Mouse (Mus musculus): ENCODE measurements at regions not wholly inside any gene's neighbourhood (a gene's known extent, or its start where the extent isn't known, plus 50 kb on each side); places are given as distances from the start of the nearest gene placed in this dataset.

DNA sequence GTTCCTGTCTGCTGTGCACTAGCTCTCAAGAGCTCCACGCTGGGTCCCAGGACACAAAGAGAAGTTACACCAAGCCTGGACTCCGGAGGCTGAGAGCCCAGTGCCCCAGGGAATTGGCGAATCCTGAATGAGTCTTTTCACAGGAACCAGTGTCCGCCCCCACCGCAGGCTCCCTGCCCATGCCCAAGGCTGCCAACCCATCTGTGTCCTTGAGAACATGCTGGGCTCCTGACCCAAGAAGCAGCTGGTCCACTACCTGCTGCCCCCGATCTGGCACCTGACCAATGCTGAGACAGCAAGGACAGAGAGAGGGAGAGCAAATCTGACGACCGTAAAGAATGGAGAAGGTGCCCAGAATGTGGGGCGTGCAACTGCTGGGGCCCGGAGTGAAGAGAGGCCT is 85.2 kb upstream of the Cplx2 start:
- DNase-seq (ENCODE audit: low spot score) = peak; percentile 68

GRCm38 (mm10) chr13:54286616-54287015 is 84.5 kb upstream of the Cplx2 start:
- no peak for DNase-seq (ENCODE audit: low spot score)

DNA sequence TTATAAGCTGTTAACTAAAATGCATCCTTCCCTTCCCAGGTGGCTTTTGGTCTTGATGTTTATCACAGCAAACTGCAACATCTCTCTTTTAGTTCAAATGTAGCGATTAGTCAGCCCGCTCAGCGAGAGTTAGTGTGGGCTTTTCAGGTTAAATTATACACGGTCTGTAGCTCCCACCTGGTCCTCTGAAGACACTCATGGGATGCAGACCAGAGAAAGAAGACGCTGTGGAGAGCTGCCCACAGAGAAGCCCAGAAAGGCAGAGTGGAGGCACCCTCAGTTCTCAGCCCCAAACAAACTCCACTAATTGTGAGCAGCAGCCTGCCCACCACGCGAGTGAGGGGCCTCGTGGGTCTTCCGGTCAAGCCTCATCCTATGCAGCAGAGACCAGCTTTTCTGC is 81.1 kb upstream of the Cplx2 start:
- DNase-seq (ENCODE audit: low spot score) = no peak

- no peak for DNase-seq (ENCODE audit: low spot score)
Measured at GRCm38 (mm10) chr13:54292394-54292793, 78.8 kb upstream of the Cplx2 start.

DNA sequence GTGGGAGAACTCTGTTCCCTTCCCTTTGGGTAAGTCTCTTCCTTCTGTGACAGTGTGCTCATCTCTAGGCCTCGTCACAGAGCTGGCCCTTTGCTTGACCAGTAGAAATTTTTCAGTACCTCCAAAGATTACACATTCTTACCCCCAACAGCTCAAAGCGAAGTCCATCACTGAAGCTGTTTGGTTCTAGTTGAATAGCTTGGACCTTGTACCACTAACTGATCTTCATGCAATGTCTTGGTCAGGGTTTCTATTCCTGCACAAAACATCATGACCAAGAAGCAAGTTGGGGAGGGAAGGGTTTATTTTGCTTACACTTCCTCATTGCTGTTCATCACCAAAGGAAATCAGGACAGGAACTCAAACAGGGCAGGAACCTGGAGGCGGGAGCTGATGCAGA is 78.1 kb upstream of the Cplx2 start:
- DNase-seq (ENCODE audit: low spot score) = no peak

GRCm38 (mm10) chr13:54295475-54296259 is 75.5 kb upstream of the Cplx2 start:
- DNase-seq (ENCODE audit: low spot score) = no peak

GRCm38 (mm10) chr13:54296260-54296555 is 74.9 kb upstream of the Cplx2 start:
- DNase-seq (ENCODE audit: low spot score) = no peak

DNA sequence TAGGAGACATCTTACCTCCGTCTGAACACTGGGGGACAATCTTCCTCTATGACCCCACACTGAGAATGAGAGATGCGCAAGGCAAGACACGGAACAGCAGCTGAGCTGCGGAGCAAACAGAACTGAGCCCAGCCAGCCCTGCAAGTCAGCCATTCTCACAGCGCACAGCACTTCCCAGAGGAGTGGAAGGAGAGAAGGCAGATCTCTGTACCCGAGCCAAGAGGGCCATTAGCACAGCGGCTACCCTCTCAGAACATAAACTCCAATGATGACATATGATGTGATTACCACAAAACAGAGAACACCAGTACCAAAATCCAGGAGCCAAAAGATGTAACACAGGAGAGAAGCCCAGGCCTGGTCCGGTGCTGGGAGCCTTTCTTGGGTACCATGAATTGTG is 72.3 kb upstream of the Cplx2 start:
- no peak for DNase-seq (ENCODE audit: low spot score)

- DNase-seq (ENCODE audit: low spot score) = no peak
Measured at GRCm38 (mm10) chr13:54299295-54299694, 71.9 kb upstream of the Cplx2 start.

DNA sequence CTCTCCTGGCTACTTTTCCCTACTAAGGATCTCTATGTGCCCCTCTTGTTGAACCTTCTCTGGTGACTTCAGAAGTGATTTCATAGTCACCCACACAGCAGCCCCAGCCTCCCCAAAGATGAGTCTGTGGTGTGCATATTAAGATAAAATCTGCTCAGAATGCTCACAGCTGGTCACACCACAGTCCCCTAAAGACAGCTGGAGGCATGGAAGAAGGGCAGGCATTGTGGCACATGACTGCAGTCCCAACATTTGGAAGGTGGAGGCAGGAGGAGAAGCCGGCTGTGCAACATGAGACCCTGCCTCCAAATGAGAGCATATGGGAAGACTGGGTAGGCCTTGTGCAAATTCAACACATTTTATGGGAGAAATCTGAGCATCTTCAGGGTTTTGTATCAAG is 70.0 kb upstream of the Cplx2 start:
- DNase-seq (ENCODE audit: low spot score) = no peak

- no peak for DNase-seq (ENCODE audit: low spot score)
Measured at GRCm38 (mm10) chr13:54301677-54302076, 69.5 kb upstream of the Cplx2 start.

GRCm38 (mm10) chr13:54302351-54303070 is 68.6 kb upstream of the Cplx2 start:
- no peak for DNase-seq (ENCODE audit: low spot score)

DNA sequence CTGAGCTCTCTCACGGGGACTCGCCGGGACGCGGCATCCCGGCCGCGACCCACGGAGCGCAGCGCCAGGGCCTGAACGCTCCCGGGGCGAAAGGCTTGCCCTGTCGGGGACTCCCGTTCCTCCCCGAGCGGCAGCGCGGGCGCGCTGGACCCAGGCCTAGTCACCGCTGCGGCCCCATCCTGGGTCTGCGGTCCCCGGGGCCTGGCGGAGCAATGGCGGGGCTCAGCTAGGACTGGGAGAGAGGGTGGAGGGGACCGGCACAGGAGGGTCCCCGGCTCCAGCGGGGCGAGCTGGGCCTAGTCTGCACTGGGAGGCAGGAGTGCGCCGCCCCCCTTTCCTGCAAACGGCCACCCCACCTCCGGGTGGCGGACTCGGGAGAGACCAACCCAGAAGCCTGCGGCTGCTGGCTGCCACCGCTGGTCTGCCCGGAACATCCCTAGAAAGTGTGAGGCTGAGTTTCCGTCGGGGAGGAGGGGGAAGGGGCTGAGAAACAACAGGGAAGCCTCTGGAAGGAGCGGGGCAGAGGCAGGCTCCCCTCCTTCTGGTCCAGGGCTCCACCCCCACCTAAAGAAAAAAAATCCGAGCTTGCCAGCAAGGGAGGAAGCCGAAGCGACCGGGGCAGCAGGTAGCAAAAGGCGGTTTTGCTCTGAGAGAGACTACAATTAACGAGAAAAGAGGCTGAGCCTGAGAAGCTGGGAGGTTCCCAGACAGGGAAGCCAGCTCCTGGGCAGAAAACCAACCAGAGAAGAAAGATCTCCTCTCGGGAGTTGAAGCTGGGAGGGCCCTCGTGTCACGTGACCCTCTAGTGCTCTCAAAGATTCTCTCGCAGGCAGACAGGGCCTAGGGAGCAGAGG is 67.9 kb upstream of the Cplx2 start:
- DNase-seq (ENCODE audit: low spot score) = peak; percentile 83

GRCm38 (mm10) chr13:54304251-54304650 is 66.9 kb upstream of the Cplx2 start:
- no peak for DNase-seq (ENCODE audit: low spot score)

DNA sequence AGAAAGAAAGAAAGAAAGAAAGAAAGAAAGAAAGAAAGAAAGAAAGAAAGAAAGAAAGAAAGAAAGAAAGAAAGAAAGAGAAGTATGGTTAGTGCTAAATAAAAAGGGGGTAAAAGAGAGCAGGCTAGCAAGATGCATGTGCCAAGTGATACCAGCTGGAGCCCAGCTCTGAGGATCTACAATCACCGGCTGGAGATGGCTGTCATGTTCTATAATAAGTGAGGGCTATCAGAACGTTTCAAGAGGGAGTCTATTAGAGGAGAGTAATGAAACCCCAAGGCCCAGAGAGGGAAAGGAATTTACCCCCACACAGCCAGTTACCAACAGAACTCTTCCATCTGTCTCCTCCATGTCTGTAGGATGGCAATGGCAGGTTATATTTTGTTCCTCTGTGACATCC is 62.6 kb upstream of the Cplx2 start:
- DNase-seq (ENCODE audit: low spot score) = no peak

- DNase-seq (ENCODE audit: low spot score) = no peak
Measured at GRCm38 (mm10) chr13:54309354-54309753, 61.8 kb upstream of the Cplx2 start.

DNA sequence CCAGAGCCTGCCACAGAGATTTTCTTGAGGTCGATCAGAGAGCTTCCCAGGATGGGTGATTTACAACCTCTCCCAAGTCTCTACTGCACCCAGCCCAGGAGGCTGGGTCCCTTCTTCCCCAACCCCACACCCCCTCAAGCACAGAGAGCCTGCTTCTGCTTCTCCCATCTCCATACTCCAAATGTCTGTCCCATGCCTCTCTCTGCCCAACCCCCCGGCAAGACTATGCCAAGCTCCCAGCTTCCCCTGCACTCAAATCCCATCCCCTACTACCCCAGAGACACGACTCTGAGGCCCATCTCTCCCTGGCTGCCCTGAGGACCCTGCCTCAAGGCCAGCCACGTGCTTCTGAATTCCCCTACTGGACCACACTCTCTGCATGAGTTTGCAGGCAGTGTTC is 61.0 kb upstream of the Cplx2 start:
- no peak for DNase-seq (ENCODE audit: low spot score)

DNA sequence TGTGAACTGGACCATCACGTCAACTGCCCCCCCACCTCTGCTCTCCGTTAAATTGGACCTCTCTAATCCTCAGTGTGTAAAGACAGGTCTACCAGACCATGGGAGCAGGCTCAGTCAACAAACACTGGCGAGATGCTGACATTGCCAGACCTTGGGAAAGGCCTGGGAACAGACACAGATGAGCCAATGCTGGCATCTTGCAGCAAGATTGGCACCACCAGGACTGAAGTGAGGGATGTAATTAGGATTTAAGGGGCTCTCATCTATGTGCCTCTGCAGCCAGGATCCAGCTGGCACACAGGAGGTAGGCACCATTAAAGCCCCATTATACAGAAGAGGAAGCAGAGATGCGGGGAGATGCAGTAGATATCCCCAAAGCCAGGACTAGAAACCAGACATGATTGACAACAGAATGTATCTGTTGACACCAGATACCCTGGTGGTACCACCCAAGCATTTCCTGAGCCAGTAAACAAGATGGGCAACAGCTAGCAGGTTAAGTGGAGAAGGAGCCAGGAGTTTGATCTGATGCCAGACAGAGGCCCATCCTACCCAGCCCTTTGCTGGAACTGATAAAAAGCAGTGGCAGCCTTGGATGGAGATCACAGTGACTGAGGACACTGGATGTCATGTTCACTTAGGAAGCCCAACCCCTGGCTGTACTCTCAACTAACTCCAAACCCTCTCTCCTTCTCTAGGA is 59.7 kb upstream of the Cplx2 start:
- no peak for DNase-seq (ENCODE audit: low spot score)

- peak; percentile 72 for DNase-seq (ENCODE audit: low spot score)
Measured at GRCm38 (mm10) chr13:54312405-54313185, 58.6 kb upstream of the Cplx2 start.

DNA sequence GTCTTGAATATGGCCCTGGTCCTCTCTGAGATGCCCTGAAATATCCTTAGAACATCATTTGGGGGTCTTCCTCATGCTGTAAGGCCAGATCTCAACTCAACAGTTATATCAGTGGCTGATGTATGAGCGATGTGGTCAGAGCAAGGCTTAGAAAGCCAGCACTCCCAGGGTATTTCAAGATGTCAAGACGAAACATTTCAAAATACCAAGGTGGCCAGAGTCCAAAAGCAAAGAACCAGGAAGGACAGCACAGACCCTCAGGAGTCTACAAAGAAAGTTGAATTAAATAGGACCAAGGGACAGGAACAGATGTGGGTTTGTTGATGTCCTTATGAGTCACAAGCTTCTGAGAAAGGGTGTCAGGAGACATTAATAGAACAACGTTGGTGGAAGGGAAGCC is 55.8 kb upstream of the Cplx2 start:
- no peak for DNase-seq (ENCODE audit: low spot score)

DNA sequence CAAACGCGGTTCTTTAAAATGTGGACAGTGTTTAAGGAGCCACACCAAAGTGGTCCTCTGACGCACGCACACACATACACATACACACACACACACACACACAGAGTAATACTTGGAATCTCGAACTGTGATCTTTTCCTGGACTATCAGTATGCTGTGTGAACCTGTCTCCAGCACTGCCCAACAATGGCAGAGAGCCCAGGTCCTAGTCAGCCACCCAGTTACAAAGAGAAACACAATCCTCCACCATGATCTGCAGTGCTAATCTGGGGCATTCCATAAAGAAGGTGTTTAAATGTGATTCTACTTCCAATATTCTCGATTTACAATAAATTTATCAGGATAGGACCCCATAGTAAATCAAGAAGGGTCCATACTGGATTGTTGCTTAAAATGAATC is 54.2 kb upstream of the Cplx2 start:
- DNase-seq (ENCODE audit: low spot score) = no peak

- DNase-seq (ENCODE audit: low spot score) = no peak
Measured at GRCm38 (mm10) chr13:54318161-54318560, 53.0 kb upstream of the Cplx2 start.

Data from left cerebral cortex, adult 11 months (tissue).